Mouse (Mus musculus): ENCODE results near the gene Snta1. TPM values are rescaled to one million over a fixed set of nuclear protein-coding genes. Genes with fewer than 3 reads are reported as not detected.
"Not testable (repeated sequence)": the region's sequence is repeated elsewhere in the genome, so short reads cannot be mapped to it uniquely, and the experiment has no call there.

Gene Snta1
- polyA plus RNA-seq, 1 experiment from 2014 or later: 2.5 TPM

GRCm38 (mm10) chr2:154390180-154390964 is 17.5 kb downstream of the Snta1 start:
- WGBS: 92% methylated on average over 11 of the region's 11 CpGs
- no peaks in the 10 kb centered on the region for H3K36me3 ChIP-seq (replicated peaks)
- no peak overlapping the region for H3K4me3 ChIP-seq
- no peak for DNase-seq (ENCODE audit: extremely low spot score, low spot score)
- H3K27me3 ChIP-seq (ENCODE audit: poor library complexity, severe bottlenecking): no peaks in the 10 kb centered on the region
- peaks cover 5% of the 10 kb centered on the region; the same call in 1 of the 2 replicates for H3K4me1 ChIP-seq
- H3K27ac ChIP-seq: no peak overlapping the region
- no peaks in the 10 kb centered on the region for H3K9me3 ChIP-seq

DNA sequence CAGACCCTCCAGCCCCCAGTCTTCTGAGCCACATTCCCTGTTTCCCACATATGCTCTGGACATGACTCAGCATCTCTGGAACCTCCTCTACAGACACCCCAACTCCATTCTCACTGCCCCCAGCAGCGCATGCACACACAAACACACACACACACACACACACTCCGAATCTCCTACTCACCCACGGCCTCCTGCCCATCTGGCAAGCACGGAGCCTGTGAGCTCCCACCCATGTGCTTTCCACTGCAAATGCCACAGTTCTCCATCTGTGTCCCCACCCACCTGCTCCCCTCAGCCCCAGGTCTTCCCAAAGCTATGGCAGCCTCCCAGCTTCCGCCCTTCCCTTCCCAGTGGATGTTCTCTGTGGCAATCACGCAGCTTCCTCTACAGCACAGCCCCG is 28.8 kb downstream of the Snta1 start:
- 88% methylated on average over 7 of the region's 7 CpGs for WGBS

GRCm38 (mm10) chr2:154374807-154375601 is 32.9 kb downstream of the Snta1 start:
- 0 out of 2 replicates have a peak, but pooled peaks cover 3% of the 10 kb centered on the region for H3K36me3 ChIP-seq (replicated peaks)
- peaks cover 14% of the 10 kb centered on the region for H3K4me1 ChIP-seq
- DNase-seq (ENCODE audit: extremely low spot score, low spot score): no peak
- no peaks in the 10 kb centered on the region for H3K27me3 ChIP-seq (ENCODE audit: poor library complexity, severe bottlenecking)
- WGBS: 80% methylated on average over 6 of the region's 6 CpGs
- H3K4me3 ChIP-seq: no peak overlapping the region
- no peak overlapping the region for H3K27ac ChIP-seq
- H3K9me3 ChIP-seq: no peaks in the 10 kb centered on the region

More for the DNA sequence above, 28.8 kb downstream of the Snta1 start:
- Histone ChIP-seq H3K4me3 (no peak overlapping the region), H3K36me3 (replicated peaks) (no peaks in the 10 kb centered on the region), H3K4me1 (no peaks in the 10 kb centered on the region), H3K9me3 (no peaks in the 10 kb centered on the region), H3K27ac (no peak overlapping the region), H3K27me3 (ENCODE audit: poor library complexity, severe bottlenecking) (no peaks in the 10 kb centered on the region)
- DNase-seq (ENCODE audit: extremely low spot score, low spot score): no peak

- DNase-seq (ENCODE audit: extremely low spot score, low spot score): peak; percentile 62
- peaks cover 14% of the 10 kb centered on the region for H3K4me1 ChIP-seq
- no peak overlapping the region for H3K4me3 ChIP-seq
- H3K36me3 ChIP-seq (replicated peaks): 0 out of 2 replicates have a peak, but pooled peaks cover 8% of the 10 kb centered on the region
- no peaks in the 10 kb centered on the region for H3K27me3 ChIP-seq (ENCODE audit: poor library complexity, severe bottlenecking)
- no peak overlapping the region for H3K27ac ChIP-seq
- WGBS: 57% methylated on average over 6 of the region's 6 CpGs
- H3K9me3 ChIP-seq: no peaks in the 10 kb centered on the region
These were observed 33.8 kb downstream of the Snta1 start for GRCm38 (mm10) chr2:154373961-154374632.

GRCm38 (mm10) chr2:154372842-154373500 is 34.9 kb downstream of the Snta1 start, which contains the start of gene Cdk5rap1:
TSS of gene Cdk5rap1 (minus strand) at chr2:154373010.
- Histone ChIP-seq H3K9me3 (no peaks in the 10 kb centered on the region), H3K27ac (peak within 1 kb of the TSS; percentile 94), H3K27me3 (ENCODE audit: poor library complexity, severe bottlenecking) (no peaks in the 10 kb centered on the region), H3K4me3 (peak within 1 kb of the TSS; percentile 90), H3K36me3 (replicated peaks) (peaks cover 11% of the 10 kb centered on the region), H3K4me1 (peaks cover 14% of the 10 kb centered on the region)
- no peak for DNase-seq (ENCODE audit: extremely low spot score, low spot score)
- 11% methylated on average over 9 of the region's 9 CpGs for WGBS

- peak; percentile 88 for DNase-seq (ENCODE audit: extremely low spot score, low spot score)
- Histone ChIP-seq H3K27me3 (ENCODE audit: poor library complexity, severe bottlenecking) (no peaks in the 10 kb centered on the region), H3K36me3 (replicated peaks) (peaks cover 16% of the 10 kb centered on the region), H3K4me3 (peak overlapping the region; percentile 90), H3K9me3 (no peaks in the 10 kb centered on the region), H3K27ac (peak overlapping the region; percentile 94), H3K4me1 (peaks cover 14% of the 10 kb centered on the region)
- WGBS: under 1% methylated on average over 42 of the region's 42 CpGs
These were observed 35.6 kb downstream of the Snta1 start for GRCm38 (mm10) chr2:154372151-154372829.

GRCm38 (mm10) chr2:154367510-154367909 is 40.4 kb downstream of the Snta1 start:
- Histone ChIP-seq H3K4me1 (peaks cover 5% of the 10 kb centered on the region; the same call in 1 of the 2 replicates), H3K9me3 (no peaks in the 10 kb centered on the region), H3K36me3 (replicated peaks) (peaks cover 56% of the 10 kb centered on the region), H3K27me3 (ENCODE audit: poor library complexity, severe bottlenecking) (no peaks in the 10 kb centered on the region), H3K4me3 (no peak overlapping the region), H3K27ac (no peak overlapping the region)
- no peak for DNase-seq (ENCODE audit: extremely low spot score, low spot score)
- 89% methylated on average over 1 of the region's 1 CpGs for WGBS

GRCm38 (mm10) chr2:154354000-154354425 is 53.9 kb downstream of the Snta1 start:
- not testable (repeated sequence) for H3K27me3 ChIP-seq (ENCODE audit: poor library complexity, severe bottlenecking); H3K4me1 ChIP-seq; DNase-seq (ENCODE audit: extremely low spot score, low spot score); H3K9me3 ChIP-seq
- peak overlapping the region; percentile 61 for H3K27ac ChIP-seq
- peaks cover 24% of the 10 kb centered on the region; the same call in 1 of the 2 replicates for H3K36me3 ChIP-seq (replicated peaks)
- H3K4me3 ChIP-seq: peak overlapping the region; percentile 40
- 78% methylated on average over 16 of the region's 19 CpGs for WGBS

DNA sequence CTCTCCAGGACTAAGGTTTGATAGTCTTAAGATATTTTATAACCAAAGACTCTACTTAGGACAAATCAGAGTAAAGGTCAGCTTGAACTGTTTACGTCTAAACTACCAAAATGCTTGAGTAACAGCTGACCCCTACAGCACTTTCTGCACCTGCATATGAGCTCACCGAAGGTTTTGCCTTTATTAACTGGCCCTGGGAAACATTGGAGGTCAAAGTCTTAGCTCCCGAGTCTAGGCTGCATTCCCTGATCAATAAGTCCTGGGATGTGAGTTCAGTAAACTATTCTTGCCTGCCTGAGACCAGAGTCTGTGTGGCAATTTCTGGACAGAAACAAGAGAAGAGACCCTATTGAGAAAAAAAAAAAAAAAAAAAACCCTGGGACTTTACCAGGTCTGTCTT is 59.7 kb downstream of the Snta1 start:
- H3K4me3 ChIP-seq: no peak overlapping the region
- 90% methylated on average over 3 of the region's 3 CpGs for WGBS
- no peaks in the 10 kb centered on the region for H3K9me3 ChIP-seq
- H3K4me1 ChIP-seq: no peaks in the 10 kb centered on the region
- no peak overlapping the region for H3K27ac ChIP-seq
- H3K36me3 ChIP-seq (replicated peaks): peaks cover 50% of the 10 kb centered on the region
- H3K27me3 ChIP-seq (ENCODE audit: poor library complexity, severe bottlenecking): no peaks in the 10 kb centered on the region
- DNase-seq (ENCODE audit: extremely low spot score, low spot score): no peak

GRCm38 (mm10) chr2:154339356-154339755 is 68.5 kb downstream of the Snta1 start:
- Histone ChIP-seq H3K4me3 (no peak overlapping the region), H3K36me3 (replicated peaks) (peaks cover 26% of the 10 kb centered on the region), H3K4me1 (no peaks in the 10 kb centered on the region), H3K27me3 (ENCODE audit: poor library complexity, severe bottlenecking) (no peaks in the 10 kb centered on the region), H3K27ac (no peak overlapping the region), H3K9me3 (no peaks in the 10 kb centered on the region)
- 76% methylated on average over 2 of the region's 2 CpGs for WGBS
- DNase-seq (ENCODE audit: extremely low spot score, low spot score): no peak

DNA sequence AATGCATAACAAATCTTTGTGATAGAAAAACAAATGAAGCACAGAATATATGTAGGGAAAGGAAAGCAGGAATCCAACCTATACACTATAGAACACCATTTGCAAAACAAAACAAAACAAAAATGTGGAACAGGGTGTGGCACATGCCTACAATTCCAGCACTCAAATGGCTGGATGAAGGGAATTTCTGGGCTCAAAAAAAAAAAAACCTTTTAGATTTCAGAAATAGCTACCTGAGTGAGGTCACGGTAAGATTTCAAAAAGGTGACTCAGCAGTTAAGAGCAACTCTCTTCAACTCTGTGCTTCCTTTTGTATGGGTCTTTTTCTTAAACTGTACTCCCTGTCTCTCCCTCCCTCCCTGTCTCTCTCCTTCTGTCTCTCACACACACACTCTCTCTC is 69.7 kb downstream of the Snta1 start:
- H3K4me3 ChIP-seq: no peak overlapping the region
- WGBS: 77% methylated on average over 1 of the region's 1 CpGs
- no peak for DNase-seq (ENCODE audit: extremely low spot score, low spot score)

DNA sequence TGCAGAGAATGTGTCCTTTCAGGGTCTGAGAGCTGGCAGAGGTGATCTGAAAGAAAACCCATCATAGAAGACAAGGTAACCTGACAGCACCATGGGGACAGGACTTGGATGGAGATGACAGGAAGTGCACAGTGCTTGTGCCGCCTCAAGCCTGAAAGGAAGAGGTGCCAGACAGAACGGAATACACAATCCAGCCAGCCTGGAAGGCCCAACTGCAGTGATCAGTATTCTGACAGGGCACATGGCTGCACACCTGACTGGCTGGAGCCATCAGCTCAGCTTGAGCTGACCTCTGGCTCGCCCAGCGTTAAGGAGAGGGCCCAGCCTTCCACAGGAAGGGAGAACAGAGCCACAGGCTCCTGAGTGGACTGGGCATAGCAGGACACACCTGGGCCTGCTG is 72.3 kb downstream of the Snta1 start:
- H3K4me1 ChIP-seq: no peaks in the 10 kb centered on the region
- H3K27me3 ChIP-seq (ENCODE audit: poor library complexity, severe bottlenecking): no peaks in the 10 kb centered on the region
- DNase-seq (ENCODE audit: extremely low spot score, low spot score): no peak
- no peaks in the 10 kb centered on the region for H3K9me3 ChIP-seq
- H3K27ac ChIP-seq: no peak overlapping the region
- WGBS: 86% methylated on average over 4 of the region's 4 CpGs
- peaks cover 8% of the 10 kb centered on the region for H3K36me3 ChIP-seq (replicated peaks)
- no peak overlapping the region for H3K4me3 ChIP-seq

More for the DNA sequence above, 69.7 kb downstream of the Snta1 start:
- Histone ChIP-seq H3K4me1 (no peaks in the 10 kb centered on the region), H3K36me3 (replicated peaks) (peaks cover 26% of the 10 kb centered on the region), H3K27me3 (ENCODE audit: poor library complexity, severe bottlenecking) (no peaks in the 10 kb centered on the region), H3K27ac (no peak overlapping the region), H3K9me3 (no peaks in the 10 kb centered on the region)
